Mouse (Mus musculus): ENCODE measurements around the gene Ssu2.

Gene Ssu2

DNA sequence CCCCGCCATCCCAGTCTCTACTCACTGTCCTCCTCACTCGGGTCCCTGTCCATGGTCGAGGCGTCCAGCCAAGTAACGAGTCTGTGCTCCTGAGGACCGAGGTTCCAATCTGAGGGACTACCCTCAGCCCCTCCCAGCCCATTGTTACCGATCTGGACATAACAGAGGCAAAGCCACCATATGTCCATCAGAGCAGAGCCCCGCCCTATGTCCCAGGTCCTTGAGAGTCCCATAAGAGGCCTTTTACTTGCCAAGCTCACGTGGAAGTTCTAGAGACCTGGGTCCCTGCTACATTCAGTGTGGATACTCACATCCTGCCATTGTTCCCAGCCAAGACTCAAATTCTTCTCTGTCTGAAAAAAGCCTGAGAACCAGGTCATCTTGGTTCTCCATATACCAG, at the start of gene Ssu2:
Gene Ssu2 (minus strand): TSS at position 77 of the 400 bp plus-strand sequence.
- DNase-seq (ENCODE audit: inconsistent age in 2 of 2, low spot score in 1 of 2) = no peak

GRCm38 (mm10) chr6:112426018-112426732, 38.4 kb upstream of the Ssu2 start:
- DNase-seq (ENCODE audit: inconsistent age in 2 of 2, low spot score in 1 of 2) = no peak

- no peak for DNase-seq (ENCODE audit: inconsistent age in 2 of 2, low spot score in 1 of 2)
Observed at GRCm38 (mm10) chr6:112423746-112424501, 36.1 kb upstream of the Ssu2 start.

- DNase-seq (ENCODE audit: inconsistent age in 2 of 2, low spot score in 1 of 2) = no peak
Observed at GRCm38 (mm10) chr6:112420883-112421282, 33.1 kb upstream of the Ssu2 start.

DNA sequence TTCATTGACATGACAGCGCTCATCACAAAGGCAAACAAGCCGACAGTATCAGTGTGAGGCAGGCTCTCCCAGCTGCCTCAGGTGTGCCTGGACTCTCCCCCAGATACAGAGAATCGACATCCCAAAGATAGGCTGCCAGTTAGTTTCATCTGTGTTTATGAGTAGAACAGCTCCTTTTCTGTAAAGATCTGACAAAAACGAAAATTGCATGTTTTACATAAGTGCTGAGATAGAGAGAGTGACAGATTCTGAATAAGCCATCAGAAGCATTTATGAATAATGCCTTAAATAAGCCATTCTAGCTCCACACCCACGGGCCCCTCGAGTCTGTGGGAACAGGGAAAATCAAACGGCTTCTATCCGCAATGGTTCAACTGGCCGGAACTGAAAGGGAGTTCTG, 31.5 kb upstream of the Ssu2 start:
- peak in 1 of 2 experiments; percentile 28 for DNase-seq (ENCODE audit: inconsistent age in 2 of 2, low spot score in 1 of 2)

DNA sequence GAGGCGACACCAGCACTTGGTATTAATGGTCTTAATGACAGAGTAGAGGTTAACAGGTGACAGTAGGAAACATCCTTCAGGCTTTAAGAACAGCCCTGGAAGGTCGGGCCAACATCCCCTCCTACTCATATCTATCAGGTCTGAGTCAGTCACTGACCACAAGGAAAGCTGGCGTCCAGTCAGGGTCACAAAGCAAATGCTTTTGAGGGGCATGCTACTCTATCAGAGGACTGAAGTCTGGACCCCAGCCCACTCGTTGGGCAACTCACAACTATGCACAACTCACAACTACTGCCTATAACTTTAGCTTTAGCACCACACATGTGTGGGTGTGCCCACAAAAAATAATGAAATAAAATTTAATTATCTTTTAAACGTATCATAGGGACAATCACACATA, 16.3 kb upstream of the Ssu2 start:
- peak; percentile 65 to 83 for DNase-seq (ENCODE audit: inconsistent age in 2 of 2, low spot score in 1 of 2)

DNA sequence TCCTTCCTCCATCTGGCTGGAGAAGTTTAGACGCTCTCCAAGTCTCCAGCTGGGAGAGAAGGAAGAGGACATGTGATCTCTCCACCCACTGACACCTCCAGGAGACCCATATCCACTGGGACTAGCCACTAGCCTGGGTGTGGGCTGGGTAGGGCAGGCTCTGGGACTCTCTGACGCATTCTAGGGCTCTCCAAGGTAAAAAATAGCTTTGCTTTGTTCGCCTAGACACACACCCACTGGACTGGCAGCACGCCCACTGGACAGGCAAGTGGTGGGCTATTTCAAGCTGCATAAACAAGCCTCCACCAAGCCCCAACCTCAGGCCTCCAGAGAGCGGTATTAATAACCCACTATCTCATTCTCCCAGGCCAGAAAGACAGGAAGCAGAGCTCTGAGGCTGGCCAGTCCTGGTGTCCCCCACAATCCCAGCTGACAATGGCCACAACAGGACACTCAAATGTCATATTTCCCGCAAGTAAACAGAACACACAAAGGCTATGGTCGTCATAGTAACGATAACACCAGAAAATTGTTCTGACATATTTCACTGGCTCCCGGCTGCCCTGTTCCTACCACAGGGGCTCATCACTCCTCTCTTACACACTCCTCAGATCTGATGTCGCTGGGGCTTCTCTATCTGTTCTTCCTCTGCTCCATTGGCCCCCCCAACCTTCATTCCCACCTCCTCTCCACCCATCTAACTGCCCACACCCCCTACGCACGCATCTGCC, 14.3 kb upstream of the Ssu2 start:
- DNase-seq (ENCODE audit: inconsistent age in 2 of 2, low spot score in 1 of 2) = peak; percentile 39 to 53

- DNase-seq (ENCODE audit: inconsistent age in 2 of 2, low spot score in 1 of 2) = peak; percentile 83 to 93
Observed at GRCm38 (mm10) chr6:112397351-112397750, 9.5 kb upstream of the Ssu2 start.

DNA sequence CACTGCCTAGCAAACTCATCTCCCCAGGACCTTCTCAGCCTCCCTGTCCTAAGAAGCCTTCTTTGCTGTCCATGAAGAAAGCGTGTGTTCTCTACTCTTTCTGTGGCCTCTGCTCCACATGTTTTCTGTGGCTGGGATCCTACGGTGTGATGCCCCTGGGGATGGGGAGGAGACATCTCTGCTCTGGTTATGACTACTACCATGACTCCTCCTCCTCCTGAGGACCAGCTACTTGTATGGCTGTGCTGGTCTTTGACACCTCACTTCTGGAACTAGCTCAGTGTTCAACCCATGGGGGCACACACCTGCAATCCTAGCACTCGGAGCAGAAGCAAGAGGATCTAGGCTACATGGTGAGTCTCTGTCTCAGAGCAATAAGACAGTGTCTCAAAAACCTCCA, 8.5 kb upstream of the Ssu2 start:
- DNase-seq (ENCODE audit: inconsistent age in 2 of 2, low spot score in 1 of 2) = peak; percentile 2 to 52

DNA sequence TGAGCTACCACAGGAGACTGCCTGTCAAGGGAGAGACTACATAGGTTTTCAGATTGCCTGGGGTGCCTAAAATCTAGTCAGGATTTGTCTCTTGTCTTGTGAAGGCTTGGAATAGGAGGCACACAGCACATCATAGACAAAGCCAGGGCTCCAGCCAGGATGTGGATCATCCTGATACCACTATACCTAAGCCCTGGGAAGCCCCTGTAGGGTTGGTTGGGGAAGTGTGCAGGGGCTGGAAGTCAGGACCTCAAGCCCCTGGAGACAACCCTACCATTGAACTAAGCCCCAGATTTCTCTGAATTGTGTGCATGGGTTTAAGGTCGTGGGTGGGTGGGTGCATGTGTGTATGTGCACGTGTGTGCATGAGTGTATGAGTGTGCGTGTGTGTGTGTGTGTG, 562 bp upstream of the Ssu2 start:
- no peak for DNase-seq (ENCODE audit: inconsistent age in 2 of 2, low spot score in 1 of 2)

- DNase-seq (ENCODE audit: inconsistent age in 2 of 2, low spot score in 1 of 2) = no peak
Observed at GRCm38 (mm10) chr6:112386260-112386659, 1.6 kb downstream of the Ssu2 start.

GRCm38 (mm10) chr6:112382990-112383685, 4.7 kb downstream of the Ssu2 start:
- no peak for DNase-seq (ENCODE audit: inconsistent age in 2 of 2, low spot score in 1 of 2)

GRCm38 (mm10) chr6:112379054-112379453, 8.8 kb downstream of the Ssu2 start:
- DNase-seq (ENCODE audit: inconsistent age in 2 of 2, low spot score in 1 of 2) = no peak

- DNase-seq (ENCODE audit: inconsistent age in 2 of 2, low spot score in 1 of 2) = no peak
Observed at GRCm38 (mm10) chr6:112375661-112376392, 12.0 kb downstream of the Ssu2 start.

- peak; percentile 29 to 74 for DNase-seq (ENCODE audit: inconsistent age in 2 of 2, low spot score in 1 of 2)
Observed at GRCm38 (mm10) chr6:112373886-112374585, 13.8 kb downstream of the Ssu2 start.

DNA sequence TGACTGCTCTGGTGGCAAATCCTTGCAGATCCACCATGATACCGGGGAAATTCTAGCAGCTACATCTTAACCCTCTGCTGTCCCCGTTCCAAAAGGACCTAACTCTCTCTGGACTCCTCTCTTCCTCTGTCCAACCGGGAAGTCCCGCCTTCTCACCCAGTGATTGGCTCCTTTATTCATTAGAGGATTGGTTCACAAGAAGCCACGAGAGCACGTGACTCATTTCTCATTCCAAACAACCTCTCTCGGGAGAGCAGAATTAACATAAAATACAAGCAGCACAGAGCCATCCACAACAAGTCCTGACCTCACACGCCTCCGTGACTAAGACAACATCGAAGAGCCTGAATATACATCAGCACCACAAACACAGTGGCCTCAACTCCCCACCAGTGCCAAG, 22.5 kb downstream of the Ssu2 start:
- no peak for DNase-seq (ENCODE audit: inconsistent age in 2 of 2, low spot score in 1 of 2)

DNA sequence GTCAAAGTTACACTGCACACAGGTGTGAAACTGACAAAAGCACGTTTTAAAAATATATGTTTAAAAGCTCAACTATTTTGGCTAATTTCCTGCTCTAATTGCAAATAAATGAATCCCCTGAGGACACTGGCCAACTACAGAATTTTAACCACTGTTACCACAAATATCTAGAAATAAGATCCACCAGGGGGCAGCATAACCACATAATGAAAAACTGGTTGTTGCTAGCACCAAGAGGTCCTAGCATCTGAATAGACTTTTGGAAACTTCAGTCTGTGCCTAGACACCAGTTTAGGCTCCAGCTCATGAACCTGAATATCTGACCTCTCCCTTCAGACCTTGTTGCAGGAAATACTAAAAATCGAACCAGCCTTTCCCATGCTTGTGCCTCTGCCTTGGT, 23.2 kb downstream of the Ssu2 start:
- peak in 1 of 2 experiments; percentile 90 for DNase-seq (ENCODE audit: inconsistent age in 2 of 2, low spot score in 1 of 2)

DNA sequence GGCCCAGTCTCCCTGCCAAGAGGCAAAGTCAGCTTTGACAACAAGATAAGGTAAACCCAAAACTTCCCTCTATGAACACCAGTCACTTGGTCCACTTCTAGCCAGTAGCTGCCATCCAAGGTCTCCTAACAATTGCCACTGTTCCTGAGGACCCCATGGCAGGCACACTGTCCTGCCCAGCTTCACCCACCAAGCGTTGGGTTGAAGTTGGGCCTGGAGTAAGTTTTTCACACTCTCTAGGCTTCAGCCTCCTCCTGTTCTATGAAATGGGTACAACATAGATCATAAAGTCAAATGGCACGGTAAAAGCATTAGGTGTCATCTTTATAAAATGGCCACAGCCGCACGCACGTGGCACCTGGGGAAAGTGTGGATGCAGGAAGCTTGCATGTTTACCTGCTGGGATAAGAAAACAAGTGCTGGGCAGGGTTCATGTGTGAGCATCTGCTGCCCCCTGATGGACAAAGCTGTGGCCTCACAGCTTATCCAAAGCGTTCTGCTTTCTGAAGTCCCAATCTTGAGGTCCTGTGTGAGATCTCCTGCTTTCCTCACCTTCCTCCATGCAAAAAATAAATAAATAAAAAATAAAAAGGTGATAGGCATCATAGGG, 25.4 kb downstream of the Ssu2 start:
- peak; percentile 64 to 89 for DNase-seq (ENCODE audit: inconsistent age in 2 of 2, low spot score in 1 of 2)

- no peak for DNase-seq (ENCODE audit: inconsistent age in 2 of 2, low spot score in 1 of 2)
Observed at GRCm38 (mm10) chr6:112360676-112361075, 27.1 kb downstream of the Ssu2 start.

All from adrenal gland, adult (tissue).